Mouse (Mus musculus) intestine, postnatal 0 days (tissue): ENCODE measurements around the gene Ubc. TPM values are rescaled to one million over a fixed set of nuclear protein-coding genes. Genes with fewer than 3 reads are reported as not detected.
"Not testable (repeated sequence)": the region's sequence is repeated elsewhere in the genome, so short reads cannot be mapped to it uniquely, and the experiment has no call there.

Source experiments
- ATAC-seq: fragments of 200-750 bp; cut with Nextera tagmentation; 2 replicates; pipeline ENCODE4 v1.8.0; 2017; ENCODE audit warnings: mild to moderate bottlenecking, moderate TSS enrichment, moderate library complexity
- H3K27ac ChIP-seq: fragments of 300-500 bp; sonication (generic); 2 replicates; pipeline ENCODE4 v1.5.1; 2014; ENCODE audit warnings: mild to moderate bottlenecking, low read depth, low read length, moderate library complexity
- H3K27me3 ChIP-seq: fragments of 300-500 bp; sonication (generic); replicated peaks from 2 replicates; pipeline ENCODE4 v1.6.1; 2014; ENCODE audit warnings: low read length, mixed read lengths; ENCODE audit not compliant: control insufficient read depth, insufficient read depth
- H3K36me3 ChIP-seq: fragments of 300-500 bp; sonication (generic); 2 replicates; pipeline ENCODE4 v1.6.1; 2014; ENCODE audit warnings: mild to moderate bottlenecking, moderate library complexity; ENCODE audit not compliant: control insufficient read depth, insufficient read depth
- H3K4me1 ChIP-seq: fragments of 300-500 bp; sonication (generic); replicated peaks from 2 replicates; pipeline ENCODE4 v1.6.1; 2014; ENCODE audit warnings: antibody characterized with exemption, low read length, mixed read lengths; ENCODE audit not compliant: control insufficient read depth, insufficient read depth
- H3K4me2 ChIP-seq: fragments of 300-500 bp; sonication (generic); replicated peaks from 2 replicates; pipeline ENCODE4 v1.6.1; 2014; ENCODE audit warnings: low read depth, mild to moderate bottlenecking, moderate library complexity
- H3K4me3 ChIP-seq: fragments of 300-500 bp; sonication (generic); 2 replicates; pipeline ENCODE4 v1.5.1; 2014; ENCODE audit warnings: low read depth, low read length
- H3K9ac ChIP-seq: fragments of 300-500 bp; sonication (generic); 2 replicates; pipeline ENCODE4 v1.6.1; 2014; ENCODE audit warnings: mild to moderate bottlenecking, low read depth, low read length
- H3K9me3 ChIP-seq: fragments of 300-500 bp; sonication (generic); 2 replicates; pipeline ENCODE4 v1.6.1; 2016; ENCODE audit warnings: mixed run types; ENCODE audit not compliant: control insufficient read depth
- CTCF ChIP-seq: sonication (generic); IDR thresholded peaks from 2 replicates; pipeline ENCODE4 v1.5.1; 2016; ENCODE audit warnings: low read depth, mild to moderate bottlenecking, control low read depth, antibody characterized with exemption, moderate library complexity
- WGBS: fragments of 180-500 bp; shearing (Covaris S2); extraction: QIAGEN DNeasy Blood & Tissue Kit; methylation state at CpG from one replicate; pipeline ENCODE4 v1.1.7; 2014; 5-methylcytosine and 5-hydroxymethylcytosine counted together
- polyA plus RNA-seq: library from polyadenylated mRNA; unstranded; fragments of >200 nt; fragmentation: Nextera tagmentation; extraction: Ambion mirVana; gene quantifications from 2 replicates; pipeline ENCODE4 v1.2.1, GENCODE M21; 2015

Gene Ubc
- polyA plus RNA-seq, 1 experiment from 2014 or later = 371 TPM

- H3K36me3 ChIP-seq = peaks cover 94% of the 10 kb centered on the region
Measured at GRCm38 (mm10) chr5:125419124-125419523, 29.1 kb upstream of the Ubc start.

GRCm38 (mm10) chr5:125418636-125419035 lies 28.6 kb upstream of the Ubc start:
- Histone ChIP-seq H3K27me3 (no peaks in the 10 kb centered on the region), H3K4me1 (no peaks in the 10 kb centered on the region), H3K9ac (no peak overlapping the region), H3K9me3 (no peaks in the 10 kb centered on the region), H3K36me3 (peaks cover 94% of the 10 kb centered on the region), H3K4me3 (no peak overlapping the region), H3K4me2 (no peak overlapping the region), H3K27ac (no peak overlapping the region)
- 0 out of 2 replicates have a peak, but pooled peaks have one; percentile 17 for ATAC-seq
- TF ChIP-seq CTCF = no peak
- WGBS = 91% methylated on average over 12 of the region's 12 CpGs

More at GRCm38 (mm10) chr5:125419124-125419523, 29.1 kb upstream of the Ubc start:
- Histone ChIP-seq H3K9ac (no peak overlapping the region), H3K4me2 (no peak overlapping the region), H3K4me3 (no peak overlapping the region), H3K4me1 (no peaks in the 10 kb centered on the region), H3K9me3 (no peaks in the 10 kb centered on the region), H3K27ac (no peak overlapping the region), H3K27me3 (no peaks in the 10 kb centered on the region)
- WGBS = 79% methylated on average over 11 of the region's 11 CpGs
- no peak for ATAC-seq
- no peak for TF ChIP-seq CTCF

GRCm38 (mm10) chr5:125416183-125416582 lies 26.2 kb upstream of the Ubc start:
- peaks cover 76% of the 10 kb centered on the region for H3K36me3 ChIP-seq
- no peak overlapping the region for H3K4me2 ChIP-seq
- no peak overlapping the region for H3K4me3 ChIP-seq
- H3K9ac ChIP-seq = no peak overlapping the region
- no peaks in the 10 kb centered on the region for H3K27me3 ChIP-seq
- no peak for TF ChIP-seq CTCF
- no peaks in the 10 kb centered on the region for H3K4me1 ChIP-seq
- 91% methylated on average over 8 of the region's 8 CpGs for WGBS
- H3K27ac ChIP-seq = no peak overlapping the region
- H3K9me3 ChIP-seq = no peaks in the 10 kb centered on the region
- ATAC-seq = no peak

GRCm38 (mm10) chr5:125413763-125414162 lies 23.8 kb upstream of the Ubc start:
- Histone ChIP-seq H3K9me3 (no peaks in the 10 kb centered on the region), H3K9ac (no peak overlapping the region), H3K27me3 (no peaks in the 10 kb centered on the region), H3K4me1 (no peaks in the 10 kb centered on the region), H3K27ac (no peak overlapping the region), H3K36me3 (peaks cover 54% of the 10 kb centered on the region), H3K4me3 (no peak overlapping the region), H3K4me2 (no peak overlapping the region)
- no peak for TF ChIP-seq CTCF
- ATAC-seq = no peak
- 81% methylated on average over 4 of the region's 4 CpGs for WGBS

- not testable (repeated sequence) for H3K27ac ChIP-seq, ATAC-seq, H3K27me3 ChIP-seq, H3K9ac ChIP-seq, H3K4me2 ChIP-seq, H3K9me3 ChIP-seq, H3K4me3 ChIP-seq, H3K4me1 ChIP-seq
- peaks cover 42% of the 10 kb centered on the region for H3K36me3 ChIP-seq
- 90% methylated on average over 8 of the region's 8 CpGs for WGBS
Measured at GRCm38 (mm10) chr5:125412536-125412935, 22.5 kb upstream of the Ubc start.

- Histone ChIP-seq H3K4me2 (no peak overlapping the region), H3K27ac (no peak overlapping the region), H3K27me3 (no peaks in the 10 kb centered on the region), H3K4me1 (no peaks in the 10 kb centered on the region), H3K9me3 (no peaks in the 10 kb centered on the region), H3K36me3 (peaks cover 37% of the 10 kb centered on the region), H3K9ac (no peak overlapping the region), H3K4me3 (no peak overlapping the region)
- no peak for ATAC-seq
- peak; percentile 79 for TF ChIP-seq CTCF
- 65% methylated on average over 5 of the region's 5 CpGs for WGBS
Measured at GRCm38 (mm10) chr5:125411972-125412530, 22.0 kb upstream of the Ubc start.
